Mouse (Mus musculus) mouse embryonic stem cell (cell line): ENCODE results near the gene Bicra.

Source experiments
- in situ Hi-C, 2 experiments: fragments of 300-500 bp; cut with MboI; formaldehyde crosslinking; loops; 1 replicate in 1 of 2; 3 replicates in 1 of 2; pipeline ENCODE4 v1.14.3; 2019 to 2020; ENCODE audit warnings: low sequenced_read_pairs in 2 of 2, low pct_unique_long_range_greater_than_20kb in 1 of 2, mixed read lengths in 1 of 2; ENCODE audit not compliant: unreplicated experiment in 1 of 2

Bicra gene

GRCm38 (mm10) chr7:16047338-16048146 lies at the start of gene Bicra:
Bicra (minus strand) TSS chr7:16047921.
- in situ Hi-C loops = loop anchor here (5.0 kb wide), 2 partner anchors 65 to 70 kb away; no protein-coding TSS in a partner anchor

- in situ Hi-C loops = no loop called here
These were observed 46.9 kb upstream of the Bicra start for GRCm38 (mm10) chr7:16094592-16094991.

GRCm38 (mm10) chr7:16087587-16087986 lies 39.9 kb upstream of the Bicra start:
- in situ Hi-C loops = no loop called here

- in situ Hi-C loops = no loop called here
These were observed 35.6 kb upstream of the Bicra start for GRCm38 (mm10) chr7:16083361-16083760.

- in situ Hi-C loops = no loop called here
These were observed 32.9 kb upstream of the Bicra start for GRCm38 (mm10) chr7:16080581-16080980.

GRCm38 (mm10) chr7:16079947-16080346 lies 32.2 kb upstream of the Bicra start:
- in situ Hi-C loops = no loop called here

- in situ Hi-C loops = no loop called here
These were observed 24.2 kb upstream of the Bicra start for GRCm38 (mm10) chr7:16071906-16072305.

GRCm38 (mm10) chr7:16070846-16071245 lies 23.1 kb upstream of the Bicra start:
- in situ Hi-C loops = no loop called here

GRCm38 (mm10) chr7:16063490-16063889 lies 15.8 kb upstream of the Bicra start:
- in situ Hi-C loops = no loop called here

- in situ Hi-C loops = no loop called here
These were observed 14.3 kb upstream of the Bicra start for GRCm38 (mm10) chr7:16062099-16062420.

GRCm38 (mm10) chr7:16061219-16062098 lies 13.7 kb upstream of the Bicra start, which contains the start of gene Zfp541:
Zfp541 (plus strand) TSS chr7:16061814.
- in situ Hi-C loops = no loop called here

- in situ Hi-C loops = no loop called here
These were observed 9.4 kb upstream of the Bicra start for GRCm38 (mm10) chr7:16057136-16057534.

GRCm38 (mm10) chr7:16056459-16057135 lies 8.9 kb upstream of the Bicra start:
- in situ Hi-C loops = no loop called here

GRCm38 (mm10) chr7:16055665-16056064 lies 7.9 kb upstream of the Bicra start:
- in situ Hi-C loops = no loop called here

GRCm38 (mm10) chr7:16054966-16055365 lies 7.2 kb upstream of the Bicra start:
- in situ Hi-C loops = no loop called here

GRCm38 (mm10) chr7:16053105-16053504 lies 5.4 kb upstream of the Bicra start:
- in situ Hi-C loops = no loop called here

- in situ Hi-C loops = no loop called here
These were observed 5.0 kb upstream of the Bicra start for GRCm38 (mm10) chr7:16052684-16053083.

- in situ Hi-C loops = no loop called here
These were observed 4.3 kb upstream of the Bicra start for GRCm38 (mm10) chr7:16051883-16052595.
